Mouse (Mus musculus) fibroblast of lung, adult 2 months (primary cell): ENCODE measurements at regions not wholly inside any gene's neighbourhood (a gene's known extent, or its start where the extent isn't known, plus 50 kb on each side); places are given as distances from the start of the nearest gene placed in this dataset.

Experiments used
- DNase-seq: peaks from one replicate; pipeline ENCODE4 v3.0.0-alpha.2; 2011; ENCODE audit warnings: low read depth

DNA sequence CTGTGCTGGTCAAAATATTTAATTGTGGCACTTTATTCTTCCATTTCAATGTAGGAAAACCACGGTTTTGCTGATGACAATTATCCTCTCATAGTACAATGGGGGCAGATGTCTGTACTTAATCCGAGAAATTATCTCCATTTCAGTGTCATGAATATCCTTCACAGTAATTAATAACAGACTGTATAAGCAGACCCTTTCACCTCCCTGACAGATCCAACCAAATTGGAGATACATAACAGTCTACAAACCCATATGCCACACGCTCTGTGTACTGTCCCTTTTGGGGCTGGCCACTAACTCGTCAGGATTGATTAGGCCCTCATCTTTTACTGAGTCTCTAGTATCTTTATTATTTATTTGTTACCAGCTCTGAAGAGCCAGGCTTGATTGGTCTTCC lies 212.6 kb upstream of the Igfbp7 start:
- no peak for DNase-seq

DNA sequence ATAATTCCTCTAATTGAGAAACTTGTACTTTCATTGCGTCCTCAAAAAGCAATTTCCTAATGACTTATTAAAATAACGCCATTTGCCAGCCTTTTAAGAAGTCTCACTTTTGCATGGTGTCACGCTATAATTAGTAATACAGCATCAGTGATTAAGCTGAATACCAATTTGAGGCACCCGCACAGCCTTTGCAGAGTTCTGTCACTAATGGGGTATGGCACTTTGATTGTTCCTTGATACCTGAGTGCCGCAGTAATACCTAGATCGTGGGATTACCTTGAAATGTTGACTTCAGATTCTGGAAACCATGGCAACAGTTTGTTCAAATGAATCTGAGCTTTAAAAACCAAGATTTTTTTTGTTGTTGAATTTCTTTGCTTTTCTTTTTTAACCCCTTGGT lies 202.7 kb upstream of the Igfbp7 start:
- DNase-seq: no peak

DNA sequence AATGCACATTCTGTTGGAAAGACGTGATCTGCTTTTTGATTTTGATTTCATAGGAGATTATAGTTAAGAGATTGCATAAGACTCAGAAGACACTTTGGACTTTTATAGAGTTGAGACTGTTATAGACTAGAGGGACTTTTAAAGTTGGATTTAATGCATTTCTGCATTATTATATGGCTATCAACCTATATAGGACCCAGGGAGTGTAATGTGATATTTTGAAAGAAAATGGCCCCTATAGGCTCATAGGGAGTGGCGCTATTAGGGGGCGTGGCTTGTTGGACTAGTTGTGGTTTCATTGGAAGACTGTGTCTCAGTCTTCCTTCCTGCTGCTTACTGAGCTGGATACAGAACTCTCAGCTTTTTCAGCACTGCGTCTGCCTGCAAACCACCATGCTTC lies 186.9 kb upstream of the Igfbp7 start:
- no peak for DNase-seq

DNA sequence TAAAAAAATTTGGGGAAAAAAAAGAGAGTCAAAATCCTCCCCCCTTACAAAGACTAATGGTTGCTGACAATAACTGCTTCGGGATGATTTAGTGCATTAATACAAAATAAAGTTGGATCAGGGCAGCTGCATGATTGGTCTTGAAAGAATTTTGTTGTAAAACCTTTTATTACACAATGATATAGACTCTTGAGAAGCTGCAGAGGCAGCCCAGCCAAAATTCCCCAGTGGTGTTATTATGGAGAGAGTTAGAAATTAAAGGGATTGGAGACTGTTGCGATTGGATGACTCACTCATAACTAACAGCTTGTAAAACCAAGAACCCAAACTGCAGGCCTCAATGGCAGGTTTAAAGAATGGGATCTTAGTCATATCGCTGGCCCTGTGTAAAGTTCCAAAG lies 181.4 kb upstream of the Igfbp7 start:
- DNase-seq: peak; percentile 52

DNA sequence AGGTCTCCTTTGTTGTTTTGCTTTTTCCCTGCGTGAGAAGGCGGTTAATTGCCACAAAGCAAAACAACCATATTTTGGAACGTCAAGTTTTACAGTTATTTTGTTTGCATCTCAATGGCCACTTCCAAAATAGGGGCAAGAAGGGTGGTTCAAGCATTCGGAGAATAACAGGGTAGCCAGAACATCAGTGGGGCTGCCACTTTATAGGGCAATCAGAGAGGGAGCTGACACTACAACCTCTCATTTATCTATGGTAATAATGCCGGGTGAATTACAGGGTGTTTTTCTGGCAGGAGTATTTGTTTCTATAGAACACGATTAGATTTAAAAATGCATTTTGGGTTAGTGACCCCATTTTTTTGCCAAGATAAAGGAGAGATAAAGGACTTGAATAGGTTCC lies 173.9 kb upstream of the Igfbp7 start:
- no peak for DNase-seq

DNA sequence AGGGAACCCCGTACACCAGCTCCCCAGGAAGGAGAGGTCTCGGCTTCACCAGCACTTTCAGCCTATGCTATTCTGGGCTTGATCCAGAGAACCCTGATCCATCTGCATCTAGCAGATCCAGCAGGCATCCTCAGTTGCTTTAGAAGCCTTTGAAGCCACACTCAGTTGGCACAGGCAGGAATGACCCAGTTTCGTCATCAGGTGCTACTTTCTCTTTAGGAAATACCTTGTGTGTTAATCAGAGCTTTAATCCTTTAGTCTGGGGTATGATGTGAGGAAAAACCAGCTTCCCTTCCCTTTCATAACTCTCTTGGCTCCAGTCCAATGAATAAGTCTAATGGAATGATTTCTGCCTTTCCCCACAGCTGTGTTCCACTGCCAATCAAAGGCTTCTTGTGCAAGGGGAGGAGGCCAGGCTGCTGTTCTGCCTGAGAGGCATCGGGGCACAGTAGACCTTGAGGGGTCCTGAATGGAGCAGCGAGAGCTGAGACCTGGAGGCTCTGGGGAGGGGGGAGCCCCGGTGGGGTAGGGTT lies 173.3 kb upstream of the Igfbp7 start:
- DNase-seq: peak; percentile 73

DNA sequence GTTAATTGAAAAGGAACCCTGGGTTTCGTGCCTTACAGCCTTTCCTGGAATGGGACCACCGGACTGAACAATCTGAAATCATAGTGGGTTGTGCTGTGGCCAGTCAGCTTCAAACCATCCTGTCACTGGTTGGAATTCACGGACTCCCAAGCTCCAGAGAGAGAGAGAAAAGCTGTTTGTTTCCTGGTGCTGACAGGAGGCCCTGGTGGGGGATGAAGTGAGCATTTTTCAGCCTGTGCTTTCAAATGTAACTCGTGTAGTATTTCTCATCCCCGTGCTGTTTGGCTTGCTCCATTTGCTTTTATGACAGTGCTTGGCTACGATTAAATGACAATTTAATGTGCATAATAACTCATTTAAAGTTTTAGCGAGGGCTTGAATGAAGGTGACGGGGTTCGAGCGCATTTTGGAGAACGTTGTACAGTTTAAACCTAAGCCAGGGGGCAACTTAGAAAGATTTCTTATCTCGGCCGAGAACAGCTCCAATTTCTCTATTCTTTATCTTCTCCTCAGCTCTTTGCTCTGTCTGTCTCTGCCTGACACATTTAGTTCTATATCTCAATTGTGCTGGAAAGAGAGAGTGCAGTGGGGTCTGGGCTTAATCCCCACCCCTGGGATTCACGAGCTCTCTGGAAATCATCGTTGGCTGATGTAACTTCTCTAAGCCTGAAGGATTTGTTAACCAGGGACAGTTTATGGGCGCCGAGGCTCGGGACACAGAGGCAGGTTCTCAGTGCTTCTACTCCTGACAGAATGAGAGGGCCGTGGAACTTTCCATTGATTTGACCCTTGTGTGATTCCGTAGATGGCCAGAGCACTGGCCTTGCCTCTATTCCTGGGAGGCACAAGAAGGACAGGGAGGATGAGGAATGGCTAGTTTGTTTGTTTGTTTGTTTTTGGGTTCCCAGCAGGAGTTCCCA lies 172.2 kb upstream of the Igfbp7 start:
- DNase-seq: no peak

DNA sequence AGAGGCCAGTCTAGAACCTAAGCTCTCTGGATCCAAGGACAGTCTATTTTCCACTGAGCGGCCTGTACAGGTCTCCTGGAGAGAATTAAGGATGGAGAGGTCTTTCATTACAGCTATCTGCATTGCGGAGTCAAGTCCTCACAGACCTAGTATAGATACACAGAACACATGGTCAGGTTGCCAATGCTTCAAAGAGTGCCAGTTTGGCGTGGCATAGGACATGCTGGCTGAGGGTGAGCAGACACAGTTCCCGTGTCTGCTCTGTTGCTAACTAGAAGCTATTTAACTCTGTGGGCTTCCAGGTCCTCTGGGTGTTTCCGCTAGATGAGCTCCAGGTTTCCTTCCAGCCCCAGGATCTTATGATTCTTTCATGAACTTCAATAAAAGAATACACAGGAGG lies 169.0 kb upstream of the Igfbp7 start:
- DNase-seq: no peak

DNA sequence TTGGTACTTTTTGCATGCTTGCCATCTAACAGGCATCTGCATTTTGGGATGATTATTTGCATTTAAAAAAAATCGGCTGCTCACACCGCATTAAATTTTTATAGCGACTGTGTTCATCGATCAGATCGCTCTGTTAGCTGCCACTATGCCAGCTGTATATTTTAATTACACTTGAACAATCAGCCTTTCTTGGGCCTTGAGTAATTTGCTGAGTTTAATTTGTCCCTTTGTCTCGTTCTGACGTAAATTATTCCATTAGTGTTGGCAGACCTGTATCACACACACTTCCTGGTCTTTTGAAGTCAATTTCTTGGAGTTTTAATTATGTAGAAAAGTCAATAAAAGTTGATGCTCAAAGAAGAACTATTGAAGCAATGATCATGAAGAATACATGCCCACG lies 167.9 kb upstream of the Igfbp7 start:
- no peak for DNase-seq

DNA sequence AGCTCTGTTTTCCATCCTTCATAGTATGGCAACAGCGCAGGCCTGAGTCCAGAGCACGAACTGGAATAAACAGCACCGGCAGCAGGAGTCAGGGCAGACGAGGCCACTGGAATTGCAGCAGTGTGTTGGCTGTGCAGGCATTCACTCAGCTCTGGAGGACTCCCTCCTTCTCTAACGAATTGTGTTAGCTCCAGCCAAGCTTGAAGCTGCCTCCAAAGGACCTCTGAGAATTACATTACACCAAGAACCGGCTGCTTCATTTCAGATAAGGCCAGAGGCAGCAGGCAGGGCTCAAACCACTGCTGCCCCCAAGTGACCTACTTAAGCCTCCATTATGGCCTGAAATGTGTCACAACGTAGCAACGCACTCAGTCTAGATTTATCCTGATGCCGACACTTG lies 162.5 kb upstream of the Igfbp7 start:
- DNase-seq: no peak

DNA sequence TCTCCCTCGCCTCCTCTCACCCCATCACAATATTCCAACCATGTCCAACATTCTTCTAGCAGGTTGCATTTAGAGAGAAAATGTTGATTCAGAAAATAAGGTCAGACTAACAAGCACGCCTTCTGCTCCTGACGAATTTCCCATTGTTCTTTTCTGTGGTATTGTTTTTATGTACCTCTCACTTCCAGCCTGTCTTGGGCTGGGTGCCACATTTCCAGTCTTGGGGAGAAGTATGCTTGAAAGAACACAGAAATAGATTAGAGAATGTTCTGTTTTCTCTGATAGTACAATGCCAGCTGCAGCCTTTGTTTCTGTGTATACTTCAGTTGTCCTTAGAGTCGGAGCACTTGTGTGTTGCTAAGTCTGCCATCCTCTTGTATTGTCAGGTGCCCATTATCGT lies 160.3 kb upstream of the Igfbp7 start:
- no peak for DNase-seq

DNA sequence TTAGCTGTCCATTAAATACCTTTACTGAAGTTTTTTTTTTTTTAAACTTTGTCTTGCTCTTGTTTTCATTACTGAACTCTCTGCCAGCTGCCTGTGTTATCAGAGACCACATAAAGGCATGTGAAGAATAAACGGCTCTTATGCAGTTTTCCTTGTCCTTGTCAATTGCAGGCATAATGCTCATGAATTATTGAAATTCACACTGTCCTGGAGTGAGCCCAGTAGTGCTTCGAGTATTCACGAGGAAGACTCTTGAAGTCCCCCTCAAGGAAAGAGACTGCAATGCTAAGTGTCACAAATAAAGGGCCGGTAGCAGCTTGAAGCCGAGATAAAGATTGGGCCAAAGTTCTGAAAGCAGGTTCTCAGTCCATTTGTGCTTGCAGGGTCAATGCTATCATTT lies 144.7 kb upstream of the Igfbp7 start:
- no peak for DNase-seq

DNA sequence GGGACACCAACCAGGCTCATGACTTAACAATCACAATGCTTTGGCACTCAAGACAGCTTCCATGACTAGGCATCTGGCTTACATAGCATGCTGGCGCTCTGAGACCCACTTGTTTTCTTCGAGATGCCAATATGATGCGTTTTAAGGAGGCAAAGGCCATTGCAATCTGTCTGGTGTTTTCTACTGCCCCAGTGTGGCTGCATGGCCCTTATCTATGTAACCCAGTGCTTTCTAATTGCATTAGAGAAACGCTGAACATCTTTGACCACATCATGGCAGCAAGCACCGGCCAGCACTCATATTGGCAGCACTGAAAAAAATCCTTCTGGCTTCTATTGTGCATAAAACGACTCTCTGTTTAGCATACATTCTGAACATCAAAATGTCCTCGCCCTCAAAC lies 144.2 kb upstream of the Igfbp7 start:
- no peak for DNase-seq

DNA sequence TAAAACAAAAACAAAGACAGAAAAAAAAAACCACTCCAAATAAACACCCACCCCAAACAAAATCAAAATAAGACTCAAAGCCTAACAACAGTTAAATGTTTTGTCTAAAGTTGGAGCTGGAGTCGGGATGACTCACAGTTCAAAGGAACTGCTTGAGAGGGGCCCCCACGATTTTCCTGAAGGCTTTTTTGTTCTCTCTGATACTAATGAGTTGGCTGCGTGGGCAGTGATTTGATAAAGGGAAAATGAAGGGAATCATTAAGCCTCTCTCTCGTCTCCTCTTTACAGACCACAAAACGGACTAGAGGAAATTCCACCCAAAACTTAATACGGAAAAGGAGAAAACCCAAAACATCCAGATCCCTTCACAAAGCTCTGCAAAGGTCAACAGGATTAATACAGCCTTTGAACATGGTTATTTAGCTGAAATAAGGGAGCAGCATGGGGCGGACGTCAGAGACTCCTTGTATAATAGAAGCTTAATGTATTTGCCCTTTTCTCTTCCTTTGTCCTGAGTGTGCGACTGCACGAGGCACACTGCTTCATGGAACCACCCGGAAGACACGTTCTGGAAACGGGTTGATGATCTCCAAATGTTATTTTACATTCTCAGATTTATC lies 138.3 kb upstream of the Igfbp7 start:
- no peak for DNase-seq

DNA sequence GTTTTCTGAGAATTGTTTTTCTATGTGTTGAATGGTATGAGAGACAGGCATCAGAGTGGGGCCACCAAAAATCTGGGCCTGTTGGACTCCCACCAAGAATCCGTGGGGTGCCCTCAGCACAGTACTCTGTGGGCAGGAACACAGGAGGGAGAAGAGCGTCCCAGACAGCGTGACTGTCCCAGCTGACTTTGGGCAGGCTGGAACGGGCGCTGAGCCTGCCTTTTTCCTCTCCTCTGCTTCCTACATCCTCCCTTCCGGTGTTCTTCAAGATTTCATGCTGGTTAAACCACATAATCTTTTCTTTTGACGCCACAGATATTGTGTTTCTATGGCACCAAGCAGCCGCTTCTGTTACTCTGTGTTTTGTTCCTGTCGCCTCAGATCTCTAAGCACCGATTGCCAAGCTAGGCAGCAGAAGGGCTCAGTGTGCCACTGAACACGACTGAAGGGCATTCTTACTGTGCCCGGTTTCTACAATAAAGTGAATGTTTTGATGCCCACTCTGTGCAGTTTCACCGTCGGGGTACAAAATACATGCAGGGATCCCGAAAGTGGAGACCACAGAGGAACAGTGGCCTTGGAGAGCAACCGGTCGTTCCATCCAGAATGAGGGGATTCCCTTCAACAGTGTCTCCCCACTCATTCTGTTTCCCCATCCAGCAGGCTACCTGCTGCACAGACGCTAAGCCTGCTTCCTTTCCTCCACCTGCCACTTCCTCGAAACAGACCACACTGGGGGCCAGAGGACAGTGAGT lies 124.6 kb upstream of the Igfbp7 start:
- no peak for DNase-seq

DNA sequence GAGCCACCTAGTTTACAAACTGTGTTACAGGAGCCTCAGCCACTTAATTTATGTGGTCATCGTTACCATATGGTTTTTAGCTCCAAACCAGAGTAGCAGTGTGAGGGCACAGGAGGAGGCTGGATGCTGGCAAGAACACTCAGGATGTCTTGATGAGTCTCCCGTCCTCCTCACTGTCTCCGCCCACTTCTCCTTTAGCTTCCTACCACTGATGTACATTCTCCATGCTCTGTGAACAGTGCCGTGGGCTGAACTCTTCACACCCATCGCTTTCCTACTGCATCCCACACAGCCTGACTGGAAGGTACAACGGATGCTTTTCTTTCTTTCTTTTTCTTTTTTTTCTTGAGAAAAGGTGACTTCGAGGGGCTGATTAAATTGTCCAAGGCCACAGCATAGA lies 122.5 kb upstream of the Igfbp7 start:
- no peak for DNase-seq

DNA sequence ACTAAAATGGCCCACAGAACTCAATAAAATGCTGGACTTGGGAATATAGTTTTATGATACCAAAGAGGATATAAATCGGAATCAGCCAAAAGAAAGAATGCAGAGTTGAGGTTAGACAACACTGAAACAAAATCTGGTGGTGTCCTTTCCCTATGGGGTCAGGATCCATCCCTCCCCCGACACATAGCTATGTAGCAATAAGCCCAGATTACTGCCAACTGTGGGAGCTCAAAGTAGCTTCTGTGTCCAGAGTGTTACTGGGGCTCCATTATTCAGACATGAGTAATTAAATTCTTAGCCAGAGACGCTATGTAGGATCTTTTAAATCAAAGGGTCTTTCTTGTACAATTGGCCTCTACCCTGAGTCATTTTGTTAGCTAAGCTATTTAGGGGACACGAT lies 109.4 kb upstream of the Igfbp7 start:
- DNase-seq: no peak

DNA sequence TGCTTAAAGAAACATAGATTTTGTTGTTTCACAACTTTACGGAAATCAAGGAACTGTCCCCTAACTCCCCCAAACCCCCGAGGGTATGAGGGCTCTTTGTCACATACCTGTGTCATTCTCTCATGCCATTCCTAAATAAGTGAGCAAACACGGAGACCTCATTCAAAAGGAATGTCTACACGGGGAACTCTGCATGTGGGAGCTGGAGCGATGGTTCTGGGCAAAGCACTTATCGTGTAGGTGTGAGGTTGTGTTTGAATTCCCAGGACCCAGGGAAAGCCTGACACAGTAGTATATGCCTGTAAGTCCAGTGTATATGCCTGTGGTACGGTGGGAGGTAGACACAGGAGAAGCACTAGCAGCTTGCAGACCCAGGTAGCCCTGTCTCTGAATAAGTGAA lies 107.6 kb upstream of the Igfbp7 start:
- DNase-seq: no peak

DNA sequence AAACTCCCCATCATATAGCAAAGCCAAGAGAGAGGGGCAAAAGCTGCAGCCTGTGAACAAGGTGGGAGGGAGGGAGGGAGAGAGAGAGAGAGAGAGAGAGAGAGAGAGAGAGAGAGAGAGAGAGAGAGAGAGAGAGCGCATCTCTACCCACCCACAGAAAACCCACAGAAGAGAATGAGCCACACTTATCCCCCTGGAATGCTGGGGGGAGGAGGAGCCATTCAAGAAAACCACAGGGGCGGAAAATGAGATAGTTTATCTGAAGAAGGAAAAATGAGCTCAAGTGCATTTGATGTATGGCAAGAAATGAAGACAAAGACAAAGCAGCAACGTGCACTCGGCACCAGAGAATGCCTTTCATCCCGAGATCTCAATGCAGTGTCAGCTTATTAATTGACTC lies 94.8 kb upstream of the Igfbp7 start:
- no peak for DNase-seq

DNA sequence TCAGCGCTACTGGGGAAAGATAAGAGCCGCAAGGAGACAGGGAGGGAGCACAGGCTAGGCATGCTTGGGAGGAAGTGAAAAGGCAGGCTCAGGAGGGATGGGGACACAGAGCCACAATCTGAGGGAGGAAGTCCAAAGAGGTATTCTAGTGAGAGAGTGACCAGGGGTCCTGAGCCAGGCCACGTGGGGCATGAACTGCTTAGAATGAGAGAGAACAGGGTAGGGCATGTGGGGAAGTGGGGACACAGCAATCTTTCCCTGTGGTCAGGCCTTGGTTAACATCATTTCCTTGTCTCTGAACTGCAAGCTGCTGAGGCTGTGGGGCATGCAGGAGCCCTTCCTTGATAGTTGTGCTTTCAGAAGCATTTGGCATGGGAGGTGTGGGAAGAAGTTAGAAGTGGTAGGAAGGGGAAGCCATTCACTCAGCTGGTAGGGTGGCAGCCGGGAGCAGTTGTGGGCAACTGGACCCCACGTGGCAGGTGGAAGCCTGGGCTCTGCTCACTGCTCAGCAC lies 92.2 kb upstream of the Igfbp7 start:
- DNase-seq: no peak

DNA sequence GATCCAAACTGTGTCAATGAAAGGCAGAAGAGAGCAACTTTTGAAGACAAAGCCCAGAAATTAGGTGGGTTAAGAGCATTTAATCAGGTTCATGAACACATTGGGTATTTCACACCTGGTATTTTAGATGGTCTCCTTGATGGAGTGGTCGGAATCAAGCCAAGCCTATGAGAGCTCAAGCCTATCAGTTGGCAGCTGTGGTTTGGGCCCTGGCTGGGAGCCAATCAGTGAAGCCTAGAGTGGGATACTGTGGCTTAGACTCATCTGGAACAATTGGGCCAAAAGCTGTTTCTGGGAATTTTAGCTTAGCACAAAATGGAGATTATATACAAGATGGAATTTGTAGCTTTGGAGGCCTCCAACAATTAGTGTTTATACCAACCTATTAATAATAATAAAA lies 86.8 kb upstream of the Igfbp7 start:
- DNase-seq: no peak

DNA sequence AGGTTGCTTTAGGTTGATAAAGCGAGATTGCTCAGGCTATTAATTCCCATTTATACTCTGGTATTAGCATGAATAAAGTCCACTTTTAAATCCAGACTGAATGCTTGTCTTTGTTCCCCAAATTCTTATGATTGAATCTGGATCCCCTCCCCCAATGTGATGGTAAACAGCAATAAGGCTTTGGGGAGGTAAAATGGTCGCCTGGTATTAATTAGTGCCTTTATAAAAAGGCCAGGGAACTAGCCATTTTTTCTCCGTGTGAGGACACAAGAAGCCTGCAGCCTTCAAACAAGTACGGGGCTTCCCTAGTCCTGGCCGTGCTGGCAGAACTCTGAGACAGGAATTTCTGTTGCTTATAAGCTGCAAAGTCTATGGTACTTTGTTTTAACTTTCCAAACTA lies 81.1 kb upstream of the Igfbp7 start:
- no peak for DNase-seq
